Comparison of ENCODE assay signal across 21 mouse cellular contexts in the genomic region with DNA sequence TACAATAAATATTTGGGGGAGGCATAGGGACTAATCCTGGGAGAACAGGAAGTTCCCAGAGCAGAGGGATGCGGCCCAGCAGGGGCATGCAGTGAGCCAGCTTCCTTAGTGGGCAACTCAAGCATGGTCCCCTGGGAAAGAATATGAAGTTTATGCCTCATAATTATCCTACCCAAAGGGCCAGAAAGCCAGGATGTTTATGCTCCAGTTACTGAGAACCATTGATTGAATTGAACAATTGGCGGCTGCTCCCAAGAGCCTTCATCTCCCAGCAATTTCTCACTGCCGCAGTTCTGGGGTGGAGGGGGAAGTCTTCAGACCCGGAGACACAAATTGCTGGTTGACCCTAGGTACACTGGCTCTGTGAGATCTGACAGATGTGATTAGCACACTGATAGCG. TPM values are rescaled to one million over a fixed set of nuclear protein-coding genes. Genes with fewer than 3 reads are reported as not detected.
A peak's percentile ranks its signal among the peaks of the same experiment; 100 is the strongest.
DNase-seq lines count a peak whose midpoint lies in the region; ATAC-seq and TF ChIP-seq lines count a peak whose summit lies in the region.
"Had no signal": no experiment of that assay in that cellular context is flagged by ENCODE, and none has a peak within 500 bp of the region (broad histone marks: within the 10 kb centered on the region; RNA-seq: fewer than 3 reads in every experiment).

No protein-coding gene starts in this region.

- DNase-seq in embryonic facial prominence, embryonic 14.5 days (ENCODE audit: low spot score): peak; percentile 62
- no peak for DNase-seq in embryonic facial prominence, embryonic 10.5 days (ENCODE audit: low spot score)
- no peak for DNase-seq in hindbrain, embryonic 10.5 days (ENCODE audit: low spot score)
- DNase-seq in left cerebral cortex, adult 2 months (ENCODE audit: extremely low spot score in 1 of 2, low spot score in 2 of 2): no peak
- no peak for DNase-seq in left cerebral cortex, adult 8-10 months (ENCODE audit: low spot score in 2 of 2)
- DNase-seq in cerebellum, adult 11-12 months: no peak
- DNase-seq: adrenal gland, postnatal 10 days; B cell, adult 2 months; cerebellum, adult 18-20 months; cerebellum, adult 9-11 months; cerebellum, postnatal 36 days; gastrocnemius, postnatal 36 days; heart, adult 11 months; heart, postnatal 10 days had no signal

- H3K9ac ChIP-seq in embryonic facial prominence, embryonic 14.5 days (ENCODE audit: low read depth, low read length): no peak overlapping the region
- H3K9ac ChIP-seq in hindbrain, embryonic 13.5 days: no peak overlapping the region
- H3K9ac ChIP-seq: forebrain, embryonic 12.5 days; forebrain, postnatal 0 days had no signal

- no peaks in the 10 kb centered on the region for H3K27me3 ChIP-seq in embryonic facial prominence, embryonic 14.5 days (replicated peaks; ENCODE audit: control insufficient read depth, insufficient read depth, low read length)
- 0 out of 2 replicates have a peak, but pooled peaks cover 7% of the 10 kb centered on the region for H3K27me3 ChIP-seq in embryonic facial prominence, embryonic 10.5 days (replicated peaks; ENCODE audit: low read depth, poor library complexity, severe bottlenecking)
- H3K27me3 ChIP-seq in hindbrain, embryonic 13.5 days: no peaks in the 10 kb centered on the region
- no peaks in the 10 kb centered on the region; the same call in 1 of the 2 replicates for H3K27me3 ChIP-seq in hindbrain, embryonic 10.5 days (ENCODE audit: insufficient read depth, poor library complexity, severe bottlenecking)
- H3K27me3 ChIP-seq: forebrain, embryonic 12.5 days had no signal

- H3K4me1 ChIP-seq in embryonic facial prominence, embryonic 14.5 days (ENCODE audit: control insufficient read depth, insufficient read depth, low read length): 0 out of 2 replicates have a peak, but pooled peaks cover 3% of the 10 kb centered on the region
- peaks cover 34% of the 10 kb centered on the region for H3K4me1 ChIP-seq in embryonic facial prominence, embryonic 10.5 days
- H3K4me1 ChIP-seq in hindbrain, embryonic 13.5 days (replicated peaks): peaks cover 17% of the 10 kb centered on the region
- peaks cover 31% of the 10 kb centered on the region for H3K4me1 ChIP-seq in hindbrain, embryonic 10.5 days (replicated peaks)

- no peak overlapping the region for H3K27ac ChIP-seq in embryonic facial prominence, embryonic 14.5 days (replicated peaks; ENCODE audit: low read depth, low read length)
- no peak overlapping the region for H3K27ac ChIP-seq in embryonic facial prominence, embryonic 10.5 days (replicated peaks)
- peak overlapping the region; percentile 58 for H3K27ac ChIP-seq in hindbrain, embryonic 13.5 days
- no peak overlapping the region for H3K27ac ChIP-seq in hindbrain, embryonic 10.5 days
- peak overlapping the region; percentile 38 for H3K27ac ChIP-seq in left cerebral cortex, adult 2 months
- H3K27ac ChIP-seq: forebrain, embryonic 12.5 days; heart, embryonic 10.5 days had no signal

- no peaks in the 10 kb centered on the region for H3K9me3 ChIP-seq in embryonic facial prominence, embryonic 14.5 days (ENCODE audit: control insufficient read depth, low read length)
- no peaks in the 10 kb centered on the region for H3K9me3 ChIP-seq in embryonic facial prominence, embryonic 10.5 days
- no peaks in the 10 kb centered on the region for H3K9me3 ChIP-seq in hindbrain, embryonic 13.5 days
- no peaks in the 10 kb centered on the region for H3K9me3 ChIP-seq in hindbrain, embryonic 10.5 days
- H3K9me3 ChIP-seq: forebrain, embryonic 12.5 days; G1E; heart, embryonic 10.5 days had no signal

- H3K4me3 ChIP-seq in embryonic facial prominence, embryonic 14.5 days (ENCODE audit: low read depth, low read length): no peak overlapping the region
- H3K4me3 ChIP-seq in embryonic facial prominence, embryonic 10.5 days: no peak overlapping the region
- no peak overlapping the region for H3K4me3 ChIP-seq in hindbrain, embryonic 13.5 days
- H3K4me3 ChIP-seq in hindbrain, embryonic 10.5 days: no peak overlapping the region
- H3K4me3 ChIP-seq in left cerebral cortex, adult 2 months: no peak overlapping the region
- H3K4me3 ChIP-seq: forebrain, embryonic 12.5 days; heart, embryonic 10.5 days had no signal

- intact Hi-C loops in left cerebral cortex, adult 2 months (cut with DNase I): no loop called here

- H3K36me3 ChIP-seq in embryonic facial prominence, embryonic 14.5 days (ENCODE audit: control insufficient read depth, insufficient read depth, low read length): no peaks in the 10 kb centered on the region
- no peaks in the 10 kb centered on the region for H3K36me3 ChIP-seq in embryonic facial prominence, embryonic 10.5 days (replicated peaks)
- no peaks in the 10 kb centered on the region for H3K36me3 ChIP-seq in hindbrain, embryonic 13.5 days
- no peaks in the 10 kb centered on the region for H3K36me3 ChIP-seq in hindbrain, embryonic 10.5 days
- H3K36me3 ChIP-seq: forebrain, embryonic 12.5 days; G1E; heart, embryonic 10.5 days had no signal

- H3K4me2 ChIP-seq in embryonic facial prominence, embryonic 14.5 days (ENCODE audit: low read depth, low read length): no peak overlapping the region
- H3K4me2 ChIP-seq in hindbrain, embryonic 13.5 days: no peak overlapping the region
- H3K4me2 ChIP-seq: forebrain, embryonic 12.5 days had no signal

- ATAC-seq in embryonic facial prominence, embryonic 14.5 days (ENCODE audit: low read depth): no peak; the same call in 1 of the 2 replicates
- no peak for ATAC-seq in hindbrain, embryonic 13.5 days (ENCODE audit: low FRiP score)
- ATAC-seq: CD4-positive, CD25-positive, alpha-beta regulatory T cell, adult 4 months; forebrain, postnatal 0 days; hindbrain, embryonic 16.5 days had no signal

- TF ChIP-seq CTCF in left cerebral cortex, adult 2 months (IDR thresholded peaks at IDR 0.05): no peak

- 67% methylated on average over 5 of the region's 5 CpGs for WGBS in embryonic facial prominence, embryonic 14.5 days
- 70% methylated on average over 5 of the region's 5 CpGs for WGBS in embryonic facial prominence, embryonic 10.5 days
- WGBS in hindbrain, embryonic 13.5 days: 52% methylated on average over 5 of the region's 5 CpGs
- 68% methylated on average over 5 of the region's 5 CpGs for WGBS in hindbrain, embryonic 10.5 days

RNA-seq across cellular contexts. Expression of gene Arntl, which starts 50.9 kb away (rescaled TPM):
- polyA plus RNA-seq in embryonic facial prominence, embryonic 14.5 days (2014; fragmentation: Nextera tagmentation; extraction: Ambion mirVana): 8.5 and 9.6 TPM in 2 replicates
- polyA plus RNA-seq in embryonic facial prominence, embryonic 10.5 days (2016; fragmentation: Nextera tagmentation; extraction: Ambion mirVana): 8.0 and 8.5 TPM in 2 replicates
- 11.5 and 13.2 TPM in 2 replicates for polyA plus RNA-seq in hindbrain, embryonic 13.5 days (2015; fragmentation: Nextera tagmentation; extraction: Ambion mirVana)
- polyA plus RNA-seq in hindbrain, embryonic 10.5 days (2016; fragmentation: Nextera tagmentation; extraction: Ambion mirVana): 7.2 and 7.3 TPM in 2 replicates
- 10 to 100 TPM; 41.6 to 50.4 TPM for total RNA-seq in left cerebral cortex, adult 2 months (2021)
- total RNA-seq in left cerebral cortex, adult 8-10 months (2022): 10 to 100 TPM; 29.6 to 37.8 (median 30.6) TPM

Comparison
In these comparisons a context has a peak if more than half of its experiments do, and no peak if none do; other contexts are left out.
1. H3K27ac ChIP-seq: peak in hindbrain, embryonic 13.5 days (single experiment) and left cerebral cortex, adult 2 months (single experiment); none in embryonic facial prominence, embryonic 14.5 days (single experiment), embryonic facial prominence, embryonic 10.5 days (single experiment) and hindbrain, embryonic 10.5 days (single experiment).